Mouse (Mus musculus) intestine, postnatal 0 days (tissue): ENCODE measurements around the gene Ggt7. TPM values are rescaled to one million over a fixed set of nuclear protein-coding genes. Genes with fewer than 3 reads are reported as not detected.
"Not testable (repeated sequence)": the region's sequence is repeated elsewhere in the genome, so short reads cannot be mapped to it uniquely, and the experiment has no call there.

Source experiments
- ATAC-seq: fragments of 200-750 bp; cut with Nextera tagmentation; 2 replicates; pipeline ENCODE4 v1.8.0; 2017; ENCODE audit warnings: mild to moderate bottlenecking, moderate TSS enrichment, moderate library complexity
- H3K27ac ChIP-seq: fragments of 300-500 bp; sonication (generic); 2 replicates; pipeline ENCODE4 v1.5.1; 2014; ENCODE audit warnings: mild to moderate bottlenecking, low read depth, low read length, moderate library complexity
- H3K27me3 ChIP-seq: fragments of 300-500 bp; sonication (generic); replicated peaks from 2 replicates; pipeline ENCODE4 v1.6.1; 2014; ENCODE audit warnings: low read length, mixed read lengths; ENCODE audit not compliant: control insufficient read depth, insufficient read depth
- H3K36me3 ChIP-seq: fragments of 300-500 bp; sonication (generic); 2 replicates; pipeline ENCODE4 v1.6.1; 2014; ENCODE audit warnings: mild to moderate bottlenecking, moderate library complexity; ENCODE audit not compliant: control insufficient read depth, insufficient read depth
- H3K4me1 ChIP-seq: fragments of 300-500 bp; sonication (generic); replicated peaks from 2 replicates; pipeline ENCODE4 v1.6.1; 2014; ENCODE audit warnings: antibody characterized with exemption, low read length, mixed read lengths; ENCODE audit not compliant: control insufficient read depth, insufficient read depth
- H3K4me2 ChIP-seq: fragments of 300-500 bp; sonication (generic); replicated peaks from 2 replicates; pipeline ENCODE4 v1.6.1; 2014; ENCODE audit warnings: low read depth, mild to moderate bottlenecking, moderate library complexity
- H3K4me3 ChIP-seq: fragments of 300-500 bp; sonication (generic); 2 replicates; pipeline ENCODE4 v1.5.1; 2014; ENCODE audit warnings: low read depth, low read length
- H3K9ac ChIP-seq: fragments of 300-500 bp; sonication (generic); 2 replicates; pipeline ENCODE4 v1.6.1; 2014; ENCODE audit warnings: mild to moderate bottlenecking, low read depth, low read length
- H3K9me3 ChIP-seq: fragments of 300-500 bp; sonication (generic); 2 replicates; pipeline ENCODE4 v1.6.1; 2016; ENCODE audit warnings: mixed run types; ENCODE audit not compliant: control insufficient read depth
- CTCF ChIP-seq: sonication (generic); IDR thresholded peaks from 2 replicates; pipeline ENCODE4 v1.5.1; 2016; ENCODE audit warnings: low read depth, mild to moderate bottlenecking, control low read depth, antibody characterized with exemption, moderate library complexity
- WGBS: fragments of 180-500 bp; shearing (Covaris S2); extraction: QIAGEN DNeasy Blood & Tissue Kit; methylation state at CpG from one replicate; pipeline ENCODE4 v1.1.7; 2014; 5-methylcytosine and 5-hydroxymethylcytosine counted together
- polyA plus RNA-seq: library from polyadenylated mRNA; unstranded; fragments of >200 nt; fragmentation: Nextera tagmentation; extraction: Ambion mirVana; gene quantifications from 2 replicates; pipeline ENCODE4 v1.2.1, GENCODE M21; 2015

The Ggt7 gene
- polyA plus RNA-seq, 1 experiment from 2014 or later, result 2.6 TPM

DNA sequence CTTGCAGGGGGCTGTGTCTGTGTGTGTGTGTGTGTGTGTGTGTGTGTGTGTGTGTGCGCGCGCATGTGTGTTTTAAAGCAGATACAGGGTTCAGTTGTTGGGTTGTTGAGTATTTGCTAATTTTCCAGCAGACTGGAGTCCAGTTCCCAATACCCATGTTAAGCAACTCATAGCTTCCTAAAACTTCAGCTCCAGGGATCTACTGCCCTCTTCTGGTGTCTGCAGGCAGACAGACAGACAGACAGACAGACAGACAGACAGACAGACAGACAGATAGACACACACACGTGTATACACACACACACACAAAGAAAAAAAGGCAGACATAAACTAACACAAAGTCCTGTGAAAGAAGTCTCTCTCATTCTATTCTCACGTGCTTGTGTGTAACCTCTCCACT is 66.8 kb downstream of the Ggt7 start:
- H3K27me3 ChIP-seq, result no peaks in the 10 kb centered on the region
- WGBS, result 87% methylated on average over 5 of the region's 5 CpGs
- peak; percentile 49 for TF ChIP-seq CTCF
- H3K36me3 ChIP-seq, result peaks cover 3% of the 10 kb centered on the region; the same call in 1 of the 2 replicates
- H3K4me1 ChIP-seq, result no peaks in the 10 kb centered on the region
- no peak overlapping the region for H3K27ac ChIP-seq
- no peak overlapping the region for H3K9ac ChIP-seq
- ATAC-seq, result no peak
- H3K9me3 ChIP-seq, result no peaks in the 10 kb centered on the region
- no peak overlapping the region for H3K4me3 ChIP-seq
- H3K4me2 ChIP-seq, result no peak overlapping the region

DNA sequence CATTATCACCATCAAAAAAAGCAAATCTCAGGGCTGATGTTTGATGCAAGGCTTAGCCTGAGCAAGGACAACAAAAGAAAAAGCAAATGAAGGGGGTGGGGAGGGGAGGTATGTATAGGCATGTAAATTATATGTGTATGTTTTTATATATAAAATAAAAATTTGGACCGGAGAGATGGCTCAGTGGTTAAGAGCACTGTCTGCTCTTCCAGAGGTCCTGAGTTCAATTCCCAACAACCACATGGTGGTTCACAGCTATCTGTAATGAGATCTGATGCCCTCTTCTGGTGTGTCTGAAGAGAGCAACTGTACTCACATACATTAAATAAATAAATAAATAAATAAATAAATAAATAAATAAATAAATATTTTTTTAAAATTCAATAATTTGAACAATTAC is 70.1 kb downstream of the Ggt7 start:
- H3K4me1 ChIP-seq, H3K4me3 ChIP-seq, ATAC-seq, H3K36me3 ChIP-seq, H3K4me2 ChIP-seq, H3K9me3 ChIP-seq, H3K27ac ChIP-seq, H3K27me3 ChIP-seq, H3K9ac ChIP-seq: not testable (repeated sequence)
- WGBS, result 94% methylated on average over 1 of the region's 1 CpGs

DNA sequence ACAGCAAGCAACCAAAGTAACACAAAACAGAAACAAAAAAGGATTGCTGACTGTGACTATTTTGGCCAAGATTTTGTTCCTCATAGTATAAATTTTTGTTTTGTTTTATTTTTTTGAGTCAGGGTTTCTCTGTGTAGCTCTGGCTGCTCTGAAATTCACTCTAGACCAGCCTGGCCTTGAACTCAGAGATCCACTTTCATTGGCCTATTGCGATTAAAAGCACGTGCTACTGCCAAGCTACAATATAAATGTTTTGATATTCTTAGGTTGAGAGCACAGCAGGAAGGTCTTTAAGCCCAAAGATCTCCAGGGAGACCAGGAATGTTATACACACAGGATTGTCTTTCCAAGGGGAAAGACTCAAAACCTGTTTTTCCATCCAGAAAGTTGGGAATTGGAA is 74.6 kb downstream of the Ggt7 start:
- no peaks in the 10 kb centered on the region for H3K4me1 ChIP-seq
- no peak for TF ChIP-seq CTCF
- H3K4me3 ChIP-seq, result no peak overlapping the region
- no peak overlapping the region for H3K27ac ChIP-seq
- H3K36me3 ChIP-seq, result no peaks in the 10 kb centered on the region
- H3K4me2 ChIP-seq, result no peak overlapping the region
- H3K9me3 ChIP-seq, result no peaks in the 10 kb centered on the region
- H3K27me3 ChIP-seq, result no peaks in the 10 kb centered on the region
- WGBS, result 41% methylated on average over 2 of the region's 2 CpGs
- no peak for ATAC-seq
- H3K9ac ChIP-seq, result no peak overlapping the region

DNA sequence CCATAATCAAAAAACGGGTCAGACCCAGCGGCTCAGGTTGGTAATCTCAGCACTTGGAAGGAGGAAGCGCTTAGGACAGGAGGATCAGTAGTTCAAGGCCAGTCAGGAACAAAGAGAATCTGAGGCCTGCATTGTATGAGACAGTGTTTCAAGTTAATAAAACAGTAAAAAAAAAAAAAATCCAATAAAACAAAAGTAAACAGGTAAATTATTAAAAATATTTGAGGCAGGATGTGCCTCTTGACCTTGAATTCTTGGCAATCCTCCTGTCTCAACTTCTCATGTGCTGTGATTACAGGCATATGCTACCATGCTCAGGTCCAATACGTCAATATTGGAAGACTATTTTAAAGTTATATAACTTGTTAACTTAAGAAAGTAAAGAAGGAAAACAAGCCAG is 75.1 kb downstream of the Ggt7 start:
- H3K9ac ChIP-seq, result no peak overlapping the region
- TF ChIP-seq CTCF, result no peak
- no peak overlapping the region for H3K4me2 ChIP-seq
- 74% methylated on average over 4 of the region's 4 CpGs for WGBS
- no peaks in the 10 kb centered on the region for H3K9me3 ChIP-seq
- ATAC-seq, result no peak
- no peak overlapping the region for H3K4me3 ChIP-seq
- H3K27me3 ChIP-seq, result no peaks in the 10 kb centered on the region
- no peak overlapping the region for H3K27ac ChIP-seq
- H3K4me1 ChIP-seq, result no peaks in the 10 kb centered on the region
- no peaks in the 10 kb centered on the region for H3K36me3 ChIP-seq

Other genes with a start within 250 kb of the Ggt7 start
- 158 and 168 TPM in 2 replicates for gene Map1lc3a, start 241.9 kb downstream of the Ggt7 start, polyA plus RNA-seq
- gene Pigu, start 160.8 kb downstream of the Ggt7 start, polyA plus RNA-seq, result 29.6 and 31.5 TPM in 2 replicates
- gene Trp53inp2, start 137.2 kb downstream of the Ggt7 start, polyA plus RNA-seq, result 32.9 and 33.7 TPM in 2 replicates
- 14.9 and 16.0 TPM in 2 replicates for gene Ncoa6, start 44.3 kb downstream of the Ggt7 start, polyA plus RNA-seq
- 8.4 and 9.5 TPM in 2 replicates for gene Acss2, start 289 bp downstream of the Ggt7 start, polyA plus RNA-seq
- 210 and 219 TPM in 2 replicates for gene Gss, start 74.6 kb upstream of the Ggt7 start, polyA plus RNA-seq
- 2.7 and 2.8 TPM in 2 replicates for gene Myh7b, start 93.0 kb upstream of the Ggt7 start, polyA plus RNA-seq
- gene Trpc4ap, start 174.1 kb upstream of the Ggt7 start, polyA plus RNA-seq, result 64.8 and 67.5 TPM in 2 replicates
- gene Edem2, start 211.2 kb upstream of the Ggt7 start, polyA plus RNA-seq, result 60.0 and 61.6 TPM in 2 replicates
- gene Gm17581, start 217.6 kb upstream of the Ggt7 start, polyA plus RNA-seq, result not detected in 2 replicates
- 8.0 and 8.3 TPM in 2 replicates for gene Procr, start 232.9 kb upstream of the Ggt7 start, polyA plus RNA-seq